Comparison of ENCODE assay signal across 8 mouse cellular contexts in the genomic region with DNA sequence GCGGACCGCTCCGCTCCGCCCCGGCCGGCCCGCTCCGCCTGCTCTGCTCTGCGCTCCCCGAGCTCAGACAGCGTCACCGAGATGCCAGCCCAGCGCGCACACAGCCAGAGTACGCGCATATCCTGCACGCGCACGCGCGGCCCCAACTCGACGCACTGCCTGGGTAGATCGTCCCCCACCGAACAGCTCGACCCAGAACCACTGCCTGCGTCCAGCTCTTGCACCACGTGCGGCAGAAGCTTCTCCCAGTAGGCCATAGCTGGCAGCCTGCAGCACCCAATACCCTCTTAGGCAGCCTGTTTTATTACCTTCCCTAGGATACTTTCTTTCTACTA. TPM values are rescaled to one million over a fixed set of nuclear protein-coding genes. Genes with fewer than 3 reads are reported as not detected.
DNase-seq lines count a peak whose midpoint lies in the region; ATAC-seq lines count a peak whose summit lies in the region.

A gene (minus strand): TSS at position 220 of the 335 bp plus-strand sequence.

- ATAC-seq in embryonic facial prominence, embryonic 12.5 days (ENCODE audit: insufficient number of reproducible peaks, insufficient read depth, low FRiP score, low TSS enrichment) = no peak
- no peak for ATAC-seq in limb, embryonic 12.5 days (ENCODE audit: insufficient number of reproducible peaks, insufficient read depth, low FRiP score, low TSS enrichment, low read depth)
- ATAC-seq in midbrain, embryonic 13.5 days = peak; percentile 38
- 0 out of 2 replicates have a peak, but pooled peaks have one; percentile 1 for ATAC-seq in stomach, embryonic 15.5 days (ENCODE audit: insufficient read depth, low FRiP score, low read depth)

- no peaks in the 10 kb centered on the region for H3K9me3 ChIP-seq in embryonic facial prominence, embryonic 12.5 days
- H3K9me3 ChIP-seq in limb, embryonic 12.5 days = no peaks in the 10 kb centered on the region
- no peaks in the 10 kb centered on the region for H3K9me3 ChIP-seq in midbrain, embryonic 13.5 days
- no peaks in the 10 kb centered on the region for H3K9me3 ChIP-seq in stomach, embryonic 15.5 days

- peak within 1 kb of the TSS; percentile 36 for H3K4me3 ChIP-seq in embryonic facial prominence, embryonic 12.5 days
- H3K4me3 ChIP-seq in limb, embryonic 12.5 days (replicated peaks) = peak within 1 kb of the TSS; percentile 37
- H3K4me3 ChIP-seq in midbrain, embryonic 13.5 days (replicated peaks) = peak within 1 kb of the TSS; percentile 44
- H3K4me3 ChIP-seq in stomach, embryonic 15.5 days (replicated peaks) = peak within 1 kb of the TSS; percentile 39

- no peak within 1 kb of the TSS for H3K27ac ChIP-seq in embryonic facial prominence, embryonic 12.5 days
- no peak within 1 kb of the TSS for H3K27ac ChIP-seq in limb, embryonic 12.5 days
- H3K27ac ChIP-seq in midbrain, embryonic 13.5 days = peak within 1 kb of the TSS; percentile 80
- peak within 1 kb of the TSS; percentile 48 for H3K27ac ChIP-seq in stomach, embryonic 15.5 days

- H3K9ac ChIP-seq in embryonic facial prominence, embryonic 12.5 days = peak within 1 kb of the TSS; percentile 55
- H3K9ac ChIP-seq in limb, embryonic 12.5 days (replicated peaks) = peak within 1 kb of the TSS; percentile 57
- peak within 1 kb of the TSS; percentile 78 for H3K9ac ChIP-seq in midbrain, embryonic 13.5 days (replicated peaks)
- H3K9ac ChIP-seq in stomach, embryonic 15.5 days = peak within 1 kb of the TSS; percentile 54

- peaks cover 53% of the 10 kb centered on the region for H3K36me3 ChIP-seq in embryonic facial prominence, embryonic 12.5 days
- peaks cover 60% of the 10 kb centered on the region for H3K36me3 ChIP-seq in limb, embryonic 12.5 days
- peaks cover 50% of the 10 kb centered on the region for H3K36me3 ChIP-seq in midbrain, embryonic 13.5 days
- peaks cover 32% of the 10 kb centered on the region for H3K36me3 ChIP-seq in stomach, embryonic 15.5 days

- H3K27me3 ChIP-seq in embryonic facial prominence, embryonic 12.5 days = no peaks in the 10 kb centered on the region
- no peaks in the 10 kb centered on the region for H3K27me3 ChIP-seq in limb, embryonic 12.5 days
- no peaks in the 10 kb centered on the region for H3K27me3 ChIP-seq in midbrain, embryonic 13.5 days
- H3K27me3 ChIP-seq in stomach, embryonic 15.5 days (replicated peaks) = no peaks in the 10 kb centered on the region

- WGBS in embryonic facial prominence, embryonic 12.5 days = 2% methylated on average over 28 of the region's 29 CpGs
- WGBS in limb, embryonic 12.5 days = 3% methylated on average over 29 of the region's 29 CpGs
- WGBS in midbrain, embryonic 13.5 days = under 1% methylated on average over 29 of the region's 29 CpGs
- 2% methylated on average over 26 of the region's 29 CpGs for WGBS in stomach, embryonic 15.5 days

- peaks cover 43% of the 10 kb centered on the region for H3K4me1 ChIP-seq in embryonic facial prominence, embryonic 12.5 days
- H3K4me1 ChIP-seq in limb, embryonic 12.5 days (replicated peaks) = peaks cover 41% of the 10 kb centered on the region
- H3K4me1 ChIP-seq in midbrain, embryonic 13.5 days (replicated peaks) = peaks cover 54% of the 10 kb centered on the region
- H3K4me1 ChIP-seq in stomach, embryonic 15.5 days = peaks cover 45% of the 10 kb centered on the region

- peak; percentile 86 for DNase-seq in layer of hippocampus, adult 11-12 months (ENCODE audit: low spot score)
- no peak for DNase-seq in layer of hippocampus, adult 9-10 months (ENCODE audit: low spot score)
- peak; percentile 72 to 74 for DNase-seq in heart, adult 9 months (ENCODE audit: low spot score in 2 of 2)
- peak; percentile 65 to 72 for DNase-seq in kidney, adult 8-10 months

- peak within 1 kb of the TSS; percentile 79 for H3K4me2 ChIP-seq in embryonic facial prominence, embryonic 12.5 days (replicated peaks)
- H3K4me2 ChIP-seq in limb, embryonic 12.5 days = peak within 1 kb of the TSS; percentile 82
- H3K4me2 ChIP-seq in midbrain, embryonic 13.5 days (replicated peaks) = peak within 1 kb of the TSS; percentile 98
- H3K4me2 ChIP-seq in stomach, embryonic 15.5 days = peak within 1 kb of the TSS; percentile 81

RNA-seq across cellular contexts. Expression of the gene that starts here (rescaled TPM):
- 1.2 and 1.6 TPM in 2 replicates for polyA plus RNA-seq in embryonic facial prominence, embryonic 12.5 days (2016; fragmentation: Nextera tagmentation; extraction: Ambion mirVana)
- 1.4 and 1.7 TPM in 2 replicates for polyA plus RNA-seq in limb, embryonic 12.5 days (2016; fragmentation: Nextera tagmentation; extraction: Ambion mirVana)
- polyA plus RNA-seq in midbrain, embryonic 13.5 days (2015; fragmentation: Nextera tagmentation; extraction: Ambion mirVana) = 17.3 and 18.1 TPM in 2 replicates
- polyA plus RNA-seq in stomach, embryonic 15.5 days (2015; fragmentation: Nextera tagmentation; extraction: Ambion mirVana) = 1.6 and 2.4 TPM in 2 replicates

Comparison
In these comparisons a context has a peak if more than half of its experiments do, and no peak if none do; other contexts are left out.
1. ATAC-seq: peak in midbrain, embryonic 13.5 days (single experiment) and stomach, embryonic 15.5 days (single experiment); none in embryonic facial prominence, embryonic 12.5 days (single experiment) and limb, embryonic 12.5 days (single experiment).
2. H3K27ac ChIP-seq: peak in midbrain, embryonic 13.5 days (single experiment) and stomach, embryonic 15.5 days (single experiment); none in embryonic facial prominence, embryonic 12.5 days (single experiment) and limb, embryonic 12.5 days (single experiment).
3. Peak in every context shown above with its lines, with median percentiles within 50 percentile points of each other: H3K4me2 ChIP-seq, H3K4me3 ChIP-seq and H3K9ac ChIP-seq.